Mouse (Mus musculus) limb, embryonic 10.5 days (tissue): ENCODE measurements around the gene Gm18596. TPM values are rescaled to one million over a fixed set of nuclear protein-coding genes. Genes with fewer than 3 reads are reported as not detected.
"Not testable (repeated sequence)": the region's sequence is repeated elsewhere in the genome, so short reads cannot be mapped to it uniquely, and the experiment has no call there.

ENCODE experiments used
- DNase-seq: peaks from one replicate; pipeline ENCODE4 v3.0.0-alpha.2; 2017; ENCODE audit warnings: low spot score
- H3K27ac ChIP-seq: fragments of 300-500 bp; sonication (generic); 2 replicates; pipeline ENCODE4 v1.5.1; 2016; ENCODE audit warnings: mild to moderate bottlenecking
- H3K27me3 ChIP-seq: fragments of 300-500 bp; sonication (generic); 2 replicates; pipeline ENCODE4 v1.6.1; 2016; ENCODE audit warnings: low read depth, mild to moderate bottlenecking; ENCODE audit not compliant: poor library complexity, severe bottlenecking
- H3K36me3 ChIP-seq: fragments of 300-500 bp; sonication (generic); 2 replicates; pipeline ENCODE4 v1.6.1; 2016; ENCODE audit warnings: mild to moderate bottlenecking, moderate library complexity
- H3K4me1 ChIP-seq: fragments of 300-500 bp; sonication (generic); 2 replicates; pipeline ENCODE4 v1.6.1; 2016
- H3K4me3 ChIP-seq: fragments of 300-500 bp; sonication (generic); 2 replicates; pipeline ENCODE4 v1.5.1; 2016; ENCODE audit warnings: mild to moderate bottlenecking, moderate library complexity
- H3K9me3 ChIP-seq: fragments of 300-500 bp; sonication (generic); replicated peaks from 2 replicates; pipeline ENCODE4 v1.6.1; 2016; ENCODE audit warnings: mild to moderate bottlenecking
- WGBS: fragments of 180-500 bp; shearing (Covaris S2); methylation state at CpG from one replicate; pipeline ENCODE4 v1.1.7; 2016; 5-methylcytosine and 5-hydroxymethylcytosine counted together
- polyA plus RNA-seq: library from polyadenylated mRNA; unstranded; fragments of >200 nt; fragmentation: Nextera tagmentation; extraction: Ambion mirVana; gene quantifications from 2 replicates; pipeline ENCODE4 v1.2.1, GENCODE M21; 2016

Gm18596 gene
- polyA plus RNA-seq, 1 experiment from 2014 or later, result not detected

DNA sequence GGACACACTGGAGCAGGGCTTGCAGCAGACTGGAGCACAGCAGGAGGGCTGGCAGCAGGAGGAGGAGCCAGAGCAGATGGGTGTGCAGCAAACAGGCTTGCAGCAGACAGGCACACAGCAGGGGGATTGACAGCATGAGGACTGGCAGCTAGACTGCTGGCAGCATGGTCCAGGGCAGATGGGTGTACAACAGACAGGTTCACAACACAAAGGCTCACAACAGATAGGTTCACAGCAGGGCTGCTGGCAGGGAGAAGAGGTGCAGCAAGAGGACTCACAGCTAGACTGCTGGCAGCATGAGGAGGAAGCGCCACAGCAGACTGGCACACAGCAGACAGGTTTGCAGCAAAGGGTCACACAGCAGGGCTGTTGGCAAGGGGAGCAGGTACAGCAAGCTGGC lies 8.2 kb upstream of the Gm18596 start:
- not testable (repeated sequence) for H3K4me3 ChIP-seq, H3K27me3 ChIP-seq, H3K36me3 ChIP-seq, H3K9me3 ChIP-seq, DNase-seq
- Histone ChIP-seq H3K4me1 (peaks cover 26% of the 10 kb centered on the region), H3K27ac (peak overlapping the region; percentile 46; the same call in 1 of the 2 replicates)
- WGBS, result 82% methylated on average over 1 of the region's 1 CpGs

DNA sequence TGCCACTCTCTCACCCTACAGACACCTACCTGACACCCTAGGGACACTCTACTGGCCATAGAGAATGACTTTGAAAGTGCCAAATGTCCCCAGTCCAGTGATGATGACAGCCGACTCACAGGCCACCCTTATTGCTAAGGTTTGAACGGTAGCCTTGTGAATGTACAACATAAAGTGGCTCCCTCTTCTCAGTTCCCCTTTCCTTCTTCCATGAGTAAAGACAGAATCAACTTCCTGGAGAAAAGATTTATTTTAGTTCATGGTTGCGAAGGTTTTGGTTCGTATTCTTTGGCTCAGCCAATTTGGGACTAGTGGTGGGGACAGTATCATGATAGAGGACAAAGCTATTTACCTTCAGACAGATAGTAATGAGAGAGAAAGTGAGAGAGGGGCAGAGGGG lies 3.5 kb downstream of the Gm18596 start:
- H3K9me3 ChIP-seq, result no peaks in the 10 kb centered on the region
- H3K36me3 ChIP-seq, result no peaks in the 10 kb centered on the region
- no peak overlapping the region for H3K4me3 ChIP-seq
- no peaks in the 10 kb centered on the region for H3K27me3 ChIP-seq
- 88% methylated on average over 4 of the region's 4 CpGs for WGBS
- DNase-seq, result no peak
- H3K27ac ChIP-seq, result no peak overlapping the region
- H3K4me1 ChIP-seq, result peaks cover 38% of the 10 kb centered on the region

- peaks cover 14% of the 10 kb centered on the region for H3K4me1 ChIP-seq
- DNase-seq, result no peak
- no peaks in the 10 kb centered on the region for H3K27me3 ChIP-seq
- H3K36me3 ChIP-seq, result no peaks in the 10 kb centered on the region
- H3K9me3 ChIP-seq, result no peaks in the 10 kb centered on the region
- H3K27ac ChIP-seq, result no peak overlapping the region
- WGBS, result 100% methylated on average over 1 of the region's 1 CpGs
- H3K4me3 ChIP-seq, result no peak overlapping the region
Measured at GRCm38 (mm10) chr10:77735928-77736327, 6.5 kb downstream of the Gm18596 start.

DNA sequence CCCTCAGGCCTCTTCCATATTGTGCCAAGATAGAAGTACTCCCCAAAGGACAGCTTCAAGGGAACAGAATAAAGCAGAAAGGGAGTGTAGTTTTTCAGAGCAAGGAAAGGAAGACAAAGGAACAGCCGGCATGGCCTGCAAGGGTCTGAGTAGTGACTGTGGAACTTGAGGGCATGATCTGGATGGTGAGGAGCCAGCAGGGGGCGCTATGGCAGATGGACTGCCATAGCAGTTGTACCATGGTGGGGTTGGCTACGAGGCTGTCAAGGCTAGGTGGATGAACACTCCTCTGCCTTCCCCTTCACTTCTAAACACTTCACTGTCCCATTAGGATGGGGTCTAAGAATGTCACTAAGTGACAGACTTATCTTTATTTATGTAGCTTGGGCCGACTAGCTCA lies 13.2 kb downstream of the Gm18596 start:
- Histone ChIP-seq H3K27ac (no peak overlapping the region), H3K36me3 (no peaks in the 10 kb centered on the region), H3K9me3 (no peaks in the 10 kb centered on the region), H3K4me3 (no peak overlapping the region), H3K4me1 (no peaks in the 10 kb centered on the region), H3K27me3 (no peaks in the 10 kb centered on the region)
- DNase-seq, result peak; percentile 47
- 59% methylated on average over 4 of the region's 4 CpGs for WGBS

DNA sequence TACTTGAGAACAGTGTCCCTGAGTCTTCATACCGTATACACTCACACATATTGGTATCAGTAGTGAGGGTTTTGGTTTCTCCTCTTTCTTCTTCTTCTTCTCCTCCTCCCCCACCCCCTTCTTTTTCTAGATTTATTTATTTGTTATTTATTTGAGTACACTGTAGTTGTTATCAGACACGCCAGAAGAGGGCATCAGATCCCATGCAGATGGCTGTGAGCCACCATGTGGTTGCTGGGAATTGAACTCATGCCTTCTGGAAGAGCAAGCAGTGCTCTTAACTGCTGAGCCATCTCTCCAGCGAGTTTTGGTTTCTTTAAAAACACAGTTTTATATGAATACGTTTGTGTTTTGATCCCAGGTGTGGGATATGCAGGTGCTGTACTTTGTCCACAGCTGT lies 14.2 kb downstream of the Gm18596 start:
- DNase-seq, result no peak
- Histone ChIP-seq H3K9me3 (no peaks in the 10 kb centered on the region), H3K4me3 (no peak overlapping the region), H3K27ac (no peak overlapping the region), H3K27me3 (no peaks in the 10 kb centered on the region), H3K36me3 (no peaks in the 10 kb centered on the region), H3K4me1 (no peaks in the 10 kb centered on the region)
- 59% methylated on average over 4 of the region's 4 CpGs for WGBS

DNA sequence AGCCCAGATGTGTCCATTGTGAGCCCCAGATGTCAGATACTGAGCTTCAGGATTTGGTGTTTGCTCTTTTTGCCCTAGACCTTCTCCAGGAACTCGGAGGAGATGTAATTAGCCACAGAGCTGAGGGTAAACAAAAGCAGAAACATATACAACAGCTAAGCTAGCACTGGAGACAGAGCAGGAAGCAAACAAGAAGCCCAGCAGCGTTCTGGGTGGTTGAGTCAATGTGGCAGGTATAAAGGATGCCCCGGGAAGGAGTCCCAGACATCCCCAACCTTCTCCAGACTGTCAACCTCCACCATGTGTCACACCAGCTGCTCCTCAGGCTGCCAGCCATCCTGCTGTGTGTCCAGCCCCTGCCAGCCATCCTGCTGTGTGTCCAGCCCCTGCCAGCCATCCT lies 16.3 kb downstream of the Gm18596 start, which contains the start of gene Gm10100:
Gene Gm10100 (plus strand): TSS at position 301 of the 400 bp plus-strand sequence.
- no peaks in the 10 kb centered on the region for H3K36me3 ChIP-seq
- H3K4me3 ChIP-seq, result no peak within 1 kb of the TSS
- no peaks in the 10 kb centered on the region for H3K4me1 ChIP-seq
- DNase-seq, result no peak
- 36% methylated on average over 3 of the region's 3 CpGs for WGBS
- no peaks in the 10 kb centered on the region for H3K9me3 ChIP-seq
- no peak within 1 kb of the TSS for H3K27ac ChIP-seq
- H3K27me3 ChIP-seq, result no peaks in the 10 kb centered on the region

DNA sequence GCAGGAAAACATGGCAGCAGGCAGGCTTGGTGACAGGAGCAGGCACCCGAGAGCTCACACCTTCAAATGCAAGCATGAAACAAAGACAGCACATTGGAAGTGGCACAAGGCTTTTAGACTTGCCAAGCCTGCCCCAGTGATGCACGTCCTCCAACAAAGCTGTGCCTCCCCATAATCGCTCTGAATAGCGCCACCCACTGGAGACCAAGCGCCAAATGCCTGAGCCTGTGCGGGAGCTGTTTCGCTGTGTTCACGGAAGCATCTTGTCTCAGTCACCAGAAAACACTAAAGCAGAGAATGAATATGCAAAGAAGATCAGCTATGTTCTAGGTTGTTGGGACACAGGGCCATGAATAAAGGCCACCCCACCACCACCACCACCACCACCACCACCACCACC lies 17.6 kb downstream of the Gm18596 start:
- no peak for DNase-seq
- WGBS, result 78% methylated on average over 8 of the region's 8 CpGs
- Histone ChIP-seq H3K27me3 (no peaks in the 10 kb centered on the region), H3K36me3 (no peaks in the 10 kb centered on the region), H3K27ac (no peak overlapping the region), H3K4me3 (no peak overlapping the region), H3K4me1 (no peaks in the 10 kb centered on the region), H3K9me3 (no peaks in the 10 kb centered on the region)

GRCm38 (mm10) chr10:77720299-77720698 lies 22.1 kb downstream of the Gm18596 start, which contains the start of gene Krtap12-1:
Krtap12-1 (plus strand) TSS chr10:77720599.
- 83% methylated on average over 1 of the region's 1 CpGs for WGBS
- not testable (repeated sequence) for H3K27ac ChIP-seq, H3K4me3 ChIP-seq, H3K27me3 ChIP-seq, DNase-seq, H3K9me3 ChIP-seq, H3K36me3 ChIP-seq, H3K4me1 ChIP-seq

DNA sequence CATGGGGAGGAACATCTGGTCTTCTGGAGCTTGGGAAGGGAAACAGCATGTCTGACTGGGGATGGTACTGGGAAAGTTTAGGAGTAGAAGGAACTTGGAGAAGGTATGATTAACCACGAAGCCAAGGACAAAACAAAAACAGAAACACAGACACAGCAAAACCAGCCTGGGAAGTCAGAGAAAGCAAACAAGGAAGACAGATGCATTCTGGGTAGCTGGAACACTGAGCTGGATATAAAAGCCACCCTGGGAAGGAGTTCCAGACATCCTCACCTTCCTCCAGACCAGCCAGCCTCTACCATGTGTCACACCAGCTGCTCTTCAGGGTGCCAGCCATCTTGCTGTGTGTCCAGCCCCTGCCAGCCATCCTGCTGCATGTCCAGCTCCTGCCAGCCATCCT lies 26.9 kb downstream of the Gm18596 start, which contains the start of gene Gm10142:
Gene Gm10142 (plus strand): TSS at position 301 of the 400 bp plus-strand sequence.
- Histone ChIP-seq H3K36me3 (no peaks in the 10 kb centered on the region), H3K9me3 (no peaks in the 10 kb centered on the region), H3K4me1 (0 out of 2 replicates have a peak, but pooled peaks cover 2% of the 10 kb centered on the region), H3K27me3 (no peaks in the 10 kb centered on the region), H3K27ac (no peak within 1 kb of the TSS), H3K4me3 (no peak within 1 kb of the TSS)
- no peak for DNase-seq
- 85% methylated on average over 1 of the region's 1 CpGs for WGBS

DNA sequence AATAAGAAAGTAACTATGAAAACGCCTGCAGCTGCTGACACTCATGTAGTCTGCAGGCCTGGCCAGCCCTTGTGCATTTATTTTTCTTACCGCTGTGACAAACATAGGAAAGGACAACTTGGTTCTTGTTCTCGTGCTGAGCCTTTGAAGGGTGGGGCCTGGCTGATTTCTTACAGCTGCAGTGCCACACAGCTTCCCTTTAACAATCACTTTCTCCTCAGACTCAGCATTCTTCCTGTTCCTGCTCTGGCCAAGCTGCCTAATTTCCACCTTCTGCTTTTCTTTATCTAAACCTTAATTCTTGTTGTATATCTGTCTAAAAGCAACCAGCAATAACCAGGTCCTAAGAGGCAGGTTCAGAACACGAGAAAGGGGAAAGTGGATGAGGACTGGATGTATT lies 28.7 kb downstream of the Gm18596 start:
- Histone ChIP-seq H3K27me3 (no peaks in the 10 kb centered on the region), H3K4me3 (no peak overlapping the region), H3K4me1 (0 out of 2 replicates have a peak, but pooled peaks cover 2% of the 10 kb centered on the region), H3K9me3 (no peaks in the 10 kb centered on the region), H3K27ac (no peak overlapping the region), H3K36me3 (no peaks in the 10 kb centered on the region)
- WGBS, result 73% methylated on average over 4 of the region's 4 CpGs
- no peak for DNase-seq

GRCm38 (mm10) chr10:77711157-77711556 lies 31.3 kb downstream of the Gm18596 start, which contains the start of gene Gm10024:
Gm10024 (plus strand) TSS chr10:77711457.
- H3K4me3 ChIP-seq, H3K27ac ChIP-seq, H3K36me3 ChIP-seq, H3K4me1 ChIP-seq, DNase-seq, H3K27me3 ChIP-seq, H3K9me3 ChIP-seq: not testable (repeated sequence)

DNA sequence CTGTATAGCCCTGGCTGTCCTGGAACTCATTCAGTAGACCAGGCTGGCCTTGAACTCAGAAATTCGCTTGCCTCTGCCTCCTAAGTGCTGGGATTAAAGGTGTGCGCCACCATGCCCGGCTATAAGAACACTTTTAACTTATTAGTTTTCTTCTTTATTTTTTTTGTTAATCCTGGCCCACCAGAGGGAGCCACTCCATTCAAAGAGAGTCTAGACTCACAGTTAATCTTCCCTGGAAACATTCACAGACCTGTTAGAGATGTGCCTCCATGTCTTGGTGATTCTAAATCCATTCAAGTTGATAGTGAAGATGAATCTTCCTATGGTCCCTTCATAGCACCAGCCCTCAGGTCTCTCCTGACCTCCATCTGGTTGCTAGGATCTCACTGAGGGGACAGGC lies 32.6 kb downstream of the Gm18596 start:
- Histone ChIP-seq H3K27me3 (no peaks in the 10 kb centered on the region), H3K4me3 (no peak overlapping the region), H3K9me3 (0 out of 2 replicates have a peak, but pooled peaks cover 3% of the 10 kb centered on the region), H3K27ac (no peak overlapping the region), H3K4me1 (0 out of 2 replicates have a peak, but pooled peaks cover 2% of the 10 kb centered on the region), H3K36me3 (no peaks in the 10 kb centered on the region)
- DNase-seq, result no peak
- WGBS, result 76% methylated on average over 3 of the region's 3 CpGs

DNA sequence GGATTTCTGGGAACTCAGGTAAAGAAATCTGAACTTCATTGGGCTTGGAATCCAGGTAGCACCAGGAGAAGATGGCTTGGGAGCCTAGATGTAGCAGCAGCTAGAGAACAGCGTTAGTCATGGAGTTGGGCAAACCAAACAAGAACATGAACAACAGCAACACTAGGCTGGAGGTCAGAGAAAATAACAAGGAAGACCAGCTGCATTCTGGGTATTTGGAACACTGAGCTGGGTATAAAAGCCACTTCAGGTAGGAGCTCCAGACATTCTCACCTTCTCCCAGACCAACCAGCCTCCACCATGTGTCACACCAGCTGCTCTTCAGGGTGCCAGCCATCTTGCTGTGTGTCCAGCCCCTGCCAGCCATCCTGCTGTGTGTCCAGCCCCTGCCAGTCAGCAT lies 36.1 kb downstream of the Gm18596 start, which contains the start of gene Gm10272:
Gene Gm10272 (plus strand): TSS at position 301 of the 400 bp plus-strand sequence.
- H3K4me3 ChIP-seq, result no peak within 1 kb of the TSS
- no peak within 1 kb of the TSS for H3K27ac ChIP-seq
- no peaks in the 10 kb centered on the region for H3K4me1 ChIP-seq
- DNase-seq, result no peak
- H3K36me3 ChIP-seq, result no peaks in the 10 kb centered on the region
- 92% methylated on average over 1 of the region's 1 CpGs for WGBS
- no peaks in the 10 kb centered on the region for H3K27me3 ChIP-seq
- H3K9me3 ChIP-seq, result 0 out of 2 replicates have a peak, but pooled peaks cover 7% of the 10 kb centered on the region

DNA sequence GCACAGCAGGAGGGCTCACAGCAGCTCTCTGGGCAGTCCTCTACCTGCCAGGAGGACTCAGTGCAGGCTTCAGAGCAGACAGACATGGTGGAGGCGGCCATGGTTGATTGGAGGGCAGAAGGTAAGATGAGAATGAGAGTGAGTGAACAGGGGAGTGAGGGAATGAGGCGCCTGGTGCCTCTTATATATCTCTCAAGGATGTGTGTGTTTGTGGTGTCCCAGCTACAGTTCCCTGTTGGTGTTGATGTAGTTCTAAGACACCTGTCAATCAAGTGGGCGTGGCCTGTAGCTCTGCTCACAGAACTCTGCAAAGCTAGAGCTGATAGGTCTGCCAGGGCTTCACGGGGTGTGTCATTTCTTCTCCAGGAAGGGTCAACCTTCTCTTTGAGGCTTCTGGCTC lies 45.3 kb downstream of the Gm18596 start, which contains the start of gene Gm9508:
Gene Gm9508 (minus strand): TSS at position 101 of the 400 bp plus-strand sequence.
- no peaks in the 10 kb centered on the region for H3K36me3 ChIP-seq
- peaks cover 41% of the 10 kb centered on the region for H3K4me1 ChIP-seq
- 40% methylated on average over 4 of the region's 4 CpGs for WGBS
- H3K27ac ChIP-seq, result no peak within 1 kb of the TSS
- H3K9me3 ChIP-seq, result no peaks in the 10 kb centered on the region
- no peaks in the 10 kb centered on the region for H3K27me3 ChIP-seq
- no peak within 1 kb of the TSS for H3K4me3 ChIP-seq
- DNase-seq, result no peak
